Mouse (Mus musculus): ENCODE results near the gene Rabgap1l. TPM values are rescaled to one million over a fixed set of nuclear protein-coding genes. Genes with fewer than 3 reads are reported as not detected.

Rabgap1l gene
- 100 to 1,000 TPM; 170 to 171 TPM for total RNA-seq (2021)
- long read RNA-seq, experiment 1, full-length matches to known transcripts = 9 of 33 reads
- long read RNA-seq, experiment 1, partial matches to known transcripts = 1 of 33 reads
- long read RNA-seq, experiment 1, other reads (novel, unspliced or antisense) = 23 of 33 reads
- long read RNA-seq, experiment 2, full-length matches to known transcripts = 3 of 19 reads
- long read RNA-seq, experiment 2, partial matches to known transcripts = 2 of 19 reads
- long read RNA-seq, experiment 2, other reads (novel, unspliced or antisense) = 14 of 19 reads

DNA sequence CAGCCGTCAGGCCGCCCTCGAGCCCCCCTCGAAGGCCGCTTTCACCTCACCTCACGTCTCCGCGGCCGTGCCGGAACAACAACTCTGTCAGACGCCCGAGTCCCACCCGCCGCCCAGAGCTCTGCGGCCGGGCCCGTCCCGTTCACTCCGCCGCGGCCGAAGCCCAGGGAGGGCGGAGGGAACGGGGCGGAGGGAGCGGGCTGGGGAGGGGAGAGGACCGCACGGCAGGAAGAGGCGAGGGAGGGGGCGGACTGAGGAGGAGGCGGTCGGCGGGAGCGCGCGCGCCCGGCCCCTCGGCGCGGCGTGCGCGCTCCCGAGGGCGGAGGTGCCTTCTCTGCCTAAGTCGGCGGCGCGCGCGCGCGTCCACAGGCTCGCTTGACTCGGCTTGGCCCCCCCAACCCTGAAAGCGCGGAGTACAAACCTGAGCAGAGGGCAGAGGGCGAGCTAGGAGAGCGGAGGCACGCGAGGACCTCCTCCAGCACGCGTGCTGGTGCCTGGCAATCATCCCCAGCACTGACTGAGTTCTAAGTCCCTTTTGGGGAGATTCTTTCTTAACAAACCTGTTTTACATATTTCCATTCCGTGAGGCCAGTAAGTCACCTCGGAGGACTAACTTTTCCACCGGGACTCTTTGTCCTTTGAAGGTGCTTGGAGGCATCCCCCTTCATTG lies at the start of gene Rabgap1l:
TSS of gene Rabgap1l (minus strand) at position 526 of the 670 bp plus-strand sequence.
- intact Hi-C loops (cut with DNase I) = loop anchor here (5.0 kb wide), 1 partner anchor 114 kb away; the partner anchor contains the start of gene Rc3h1
- DNase-seq (ENCODE audit: low spot score in 2 of 2) = peak; percentile 75 to 79

GRCm38 (mm10) chr1:160842567-160842966 lies 49.6 kb upstream of the Rabgap1l start:
- DNase-seq (ENCODE audit: low spot score in 2 of 2) = no peak
- intact Hi-C loops (cut with DNase I) = no loop called here

- no peak for DNase-seq (ENCODE audit: low spot score in 2 of 2)
- intact Hi-C loops (cut with DNase I) = no loop called here
Observed at GRCm38 (mm10) chr1:160840618-160841017, 47.6 kb upstream of the Rabgap1l start.

GRCm38 (mm10) chr1:160839095-160839494 lies 46.1 kb upstream of the Rabgap1l start:
- intact Hi-C loops (cut with DNase I) = no loop called here
- DNase-seq (ENCODE audit: low spot score in 2 of 2) = no peak

- DNase-seq (ENCODE audit: low spot score in 2 of 2) = no peak
Observed at GRCm38 (mm10) chr1:160834446-160834845, 41.4 kb upstream of the Rabgap1l start.

DNA sequence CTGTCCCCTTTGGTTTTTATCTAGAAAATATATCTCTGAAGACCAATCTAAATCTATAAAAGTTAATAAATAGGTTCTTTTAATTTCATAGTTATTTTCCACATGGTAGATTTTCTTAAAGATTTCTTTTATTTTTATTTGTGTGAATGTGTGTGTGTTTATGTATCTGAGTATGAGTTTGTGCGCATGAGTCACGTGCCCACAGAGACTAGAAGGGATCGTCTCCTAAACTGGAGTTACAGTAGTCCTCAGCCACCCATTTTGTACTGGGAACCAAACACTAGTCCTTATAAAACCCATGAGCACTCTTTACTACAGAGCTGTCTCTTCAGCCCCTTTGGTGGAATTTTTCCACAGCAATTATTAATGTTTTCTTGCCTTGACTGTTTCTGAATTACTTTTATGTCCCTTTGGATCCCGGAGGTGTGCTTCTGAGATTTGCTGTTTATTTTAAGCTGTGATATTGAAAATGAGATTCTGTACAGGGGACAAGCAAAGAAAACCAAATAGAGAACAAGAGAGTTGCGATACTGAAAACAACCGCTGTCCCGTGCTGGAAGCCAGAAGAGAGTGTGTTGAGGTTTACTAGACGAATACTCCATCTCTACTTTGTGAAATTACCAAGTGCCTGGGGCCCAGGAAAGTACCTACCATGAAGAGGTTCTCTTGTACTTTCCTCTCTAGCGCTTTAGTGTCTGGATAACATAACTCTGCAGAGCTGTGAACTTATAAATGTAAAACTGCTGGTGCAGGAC lies 39.4 kb upstream of the Rabgap1l start:
- intact Hi-C loops (cut with DNase I) = no loop called here
- no peak for DNase-seq (ENCODE audit: low spot score in 2 of 2)

More at GRCm38 (mm10) chr1:160834446-160834845, 41.4 kb upstream of the Rabgap1l start:
- intact Hi-C loops (cut with DNase I) = no loop called here

DNA sequence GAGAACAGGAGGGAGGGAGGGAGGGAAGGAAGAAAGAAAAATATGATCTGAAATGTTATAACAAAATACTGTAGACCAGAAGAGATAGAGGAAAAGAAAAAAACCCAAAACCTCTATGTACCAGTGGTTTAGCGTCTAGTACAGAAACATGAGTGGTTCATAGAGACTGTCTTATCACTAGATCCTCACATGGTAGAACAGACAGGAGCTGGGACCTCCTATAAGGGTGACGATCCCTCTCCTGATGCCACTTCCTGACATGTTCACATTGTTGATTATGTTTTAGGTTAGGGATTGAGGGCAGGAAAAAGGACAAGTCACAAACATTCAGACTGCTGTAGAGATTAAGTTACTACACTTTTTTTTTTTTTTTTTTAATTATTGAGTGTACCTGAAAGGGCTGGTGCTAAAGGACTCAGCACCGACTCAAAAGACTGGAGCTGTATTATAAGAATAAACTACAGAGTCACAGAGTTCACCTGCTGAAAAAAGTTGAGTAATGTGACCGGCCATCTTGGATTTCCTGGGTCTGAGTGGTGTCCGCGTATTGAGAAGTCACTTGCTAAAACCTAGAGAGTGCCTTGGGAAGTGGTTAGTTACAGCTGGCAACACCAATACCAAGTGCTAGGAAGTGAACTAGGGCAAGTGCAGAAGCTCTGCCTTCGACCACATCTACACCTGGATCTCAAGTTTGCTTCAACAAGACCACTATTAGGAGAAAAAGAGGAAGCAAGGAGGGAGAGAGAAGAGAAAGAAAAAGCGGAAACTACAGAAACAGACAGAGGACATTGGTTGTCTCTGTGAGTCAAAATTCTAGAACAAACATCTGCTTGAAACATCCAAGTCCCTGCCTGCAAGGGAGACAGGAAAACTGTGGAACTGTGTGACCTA lies 37.8 kb upstream of the Rabgap1l start:
- intact Hi-C loops (cut with DNase I) = no loop called here
- DNase-seq (ENCODE audit: low spot score in 2 of 2) = no peak

DNA sequence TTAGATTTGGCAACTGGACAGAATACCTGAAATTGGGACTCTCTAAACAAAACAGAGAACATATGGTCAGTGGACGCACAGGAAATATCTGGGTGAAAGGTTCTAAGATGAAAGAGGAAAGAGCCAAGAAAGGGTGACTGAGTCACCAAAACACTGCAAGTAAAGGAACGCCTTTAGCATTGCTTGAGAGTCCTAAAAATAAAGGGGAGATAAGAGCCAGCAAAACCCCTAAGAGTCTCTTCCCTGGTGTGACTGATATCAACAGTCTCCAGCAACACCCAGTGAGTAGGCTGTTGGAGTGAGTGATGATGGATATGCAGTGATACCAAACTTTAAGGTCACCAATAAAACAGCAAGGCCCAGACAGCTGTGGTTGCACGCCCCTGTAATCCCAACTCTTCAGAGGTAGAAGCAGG lies 32.4 kb upstream of the Rabgap1l start:
- DNase-seq (ENCODE audit: low spot score in 2 of 2) = no peak
- intact Hi-C loops (cut with DNase I) = no loop called here

DNA sequence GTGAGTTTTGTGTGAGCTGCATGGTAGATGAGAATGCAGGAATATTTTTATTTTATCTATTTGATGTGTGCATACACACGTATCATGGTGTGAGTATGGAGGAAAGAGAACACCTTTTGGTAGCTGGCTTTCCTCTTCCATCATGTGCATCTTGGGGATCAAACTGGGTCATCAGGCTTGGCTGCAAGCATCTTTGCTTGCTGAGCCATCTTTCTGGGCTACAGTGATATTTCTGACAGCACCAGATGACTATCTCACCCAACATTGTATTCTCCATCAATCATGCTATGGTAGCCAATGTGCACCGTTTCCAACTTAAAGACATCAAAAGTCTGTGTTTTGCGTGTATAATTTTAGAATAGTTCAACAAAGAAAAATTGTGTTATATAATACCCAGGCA lies 30.6 kb upstream of the Rabgap1l start:
- intact Hi-C loops (cut with DNase I) = no loop called here
- no peak for DNase-seq (ENCODE audit: low spot score in 2 of 2)

DNA sequence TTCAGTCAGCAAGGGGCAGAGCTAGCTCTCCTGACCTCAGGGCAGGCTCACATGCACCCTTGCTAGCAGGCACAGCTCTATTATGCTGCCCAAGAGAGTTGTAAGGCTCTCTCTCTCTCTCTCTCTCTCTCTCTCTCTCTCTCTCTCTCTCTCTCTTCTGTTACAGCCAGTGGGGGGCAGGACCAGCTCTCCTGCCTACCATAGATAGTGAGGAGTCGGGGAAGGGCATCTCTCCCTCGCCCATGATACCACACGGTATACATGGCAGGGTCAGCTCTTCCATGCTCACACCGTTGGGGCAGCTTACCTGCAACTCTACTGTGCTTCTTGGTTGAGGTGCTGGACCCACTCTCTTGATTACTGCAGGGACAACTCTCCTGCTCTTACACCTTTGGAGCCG lies 21.2 kb upstream of the Rabgap1l start:
- DNase-seq (ENCODE audit: low spot score in 2 of 2) = no peak
- intact Hi-C loops (cut with DNase I) = no loop called here

GRCm38 (mm10) chr1:160812428-160812827 lies 19.4 kb upstream of the Rabgap1l start:
- no peak for DNase-seq (ENCODE audit: low spot score in 2 of 2)
- intact Hi-C loops (cut with DNase I) = no loop called here

DNA sequence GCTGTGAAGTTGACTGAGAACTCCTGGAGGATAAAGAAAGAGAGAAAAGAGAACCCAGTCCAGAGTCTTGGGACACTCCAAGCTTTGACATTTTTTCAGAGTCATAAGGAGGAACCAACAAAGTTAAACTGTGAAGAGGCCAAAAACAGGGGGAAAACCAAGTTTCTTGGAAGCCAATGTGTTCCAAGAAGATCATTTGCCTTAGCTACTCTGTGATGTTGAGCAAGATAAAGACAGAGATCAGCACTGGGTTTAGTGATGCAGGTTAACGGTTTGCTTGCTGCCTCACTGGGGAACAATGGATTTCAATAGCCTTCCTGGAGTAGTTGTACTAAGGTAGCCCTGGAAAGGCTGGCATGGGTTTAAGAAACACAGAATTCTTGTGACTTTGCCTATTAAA lies 18.9 kb upstream of the Rabgap1l start:
- intact Hi-C loops (cut with DNase I) = no loop called here
- no peak for DNase-seq (ENCODE audit: low spot score in 2 of 2)

- DNase-seq (ENCODE audit: low spot score in 2 of 2) = no peak
- intact Hi-C loops (cut with DNase I) = no loop called here
Observed at GRCm38 (mm10) chr1:160805268-160805667, 12.3 kb upstream of the Rabgap1l start.

DNA sequence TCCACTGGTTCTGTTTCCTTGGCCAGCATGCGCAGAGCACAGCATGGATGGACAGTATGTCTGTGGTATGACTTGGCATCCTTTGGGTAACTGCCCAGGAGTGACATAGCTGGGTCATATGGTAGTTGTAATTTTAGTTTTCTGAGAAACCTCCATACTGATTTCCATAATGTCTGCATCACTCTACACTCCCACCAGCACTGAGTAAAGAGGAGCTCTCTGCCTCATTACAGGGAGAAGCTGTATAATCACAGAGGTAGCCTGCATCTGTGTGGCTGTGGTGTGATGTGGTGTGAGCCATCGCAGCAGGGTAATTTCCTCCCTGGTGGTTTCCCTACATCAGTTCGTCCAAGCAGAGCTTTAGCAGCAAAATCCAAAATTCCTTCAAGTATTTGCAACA lies 7.0 kb upstream of the Rabgap1l start:
- DNase-seq (ENCODE audit: low spot score in 2 of 2) = peak; percentile 15 to 63
- intact Hi-C loops (cut with DNase I) = no loop called here

DNA sequence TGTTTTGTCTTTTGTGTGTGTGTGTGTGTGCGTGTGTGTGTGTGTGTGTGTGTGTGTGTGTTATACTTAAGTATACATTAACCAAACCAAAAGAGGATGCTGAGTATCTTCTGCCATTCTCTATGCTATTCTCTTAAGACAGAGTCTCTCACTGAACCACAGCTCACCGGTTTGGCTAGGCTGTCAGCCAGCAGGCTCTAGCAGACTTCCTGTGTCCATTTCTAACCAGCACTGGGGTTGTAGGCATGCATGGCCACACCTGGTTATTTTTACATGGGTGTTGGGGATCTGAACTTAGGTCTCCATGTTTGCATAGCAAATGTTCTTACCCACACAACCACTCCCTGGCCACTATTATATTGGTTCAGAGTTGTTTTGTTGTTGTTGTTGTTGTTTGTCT lies 2.0 kb upstream of the Rabgap1l start:
- DNase-seq (ENCODE audit: low spot score in 2 of 2) = no peak
- intact Hi-C loops (cut with DNase I) = no loop called here

- intact Hi-C loops (cut with DNase I) = loop anchor here (5.0 kb wide), 1 partner anchor 113 kb away; the partner anchor contains the start of gene Rc3h1
Observed at GRCm38 (mm10) chr1:160793791-160794757, 1.1 kb upstream of the Rabgap1l start.

DNA sequence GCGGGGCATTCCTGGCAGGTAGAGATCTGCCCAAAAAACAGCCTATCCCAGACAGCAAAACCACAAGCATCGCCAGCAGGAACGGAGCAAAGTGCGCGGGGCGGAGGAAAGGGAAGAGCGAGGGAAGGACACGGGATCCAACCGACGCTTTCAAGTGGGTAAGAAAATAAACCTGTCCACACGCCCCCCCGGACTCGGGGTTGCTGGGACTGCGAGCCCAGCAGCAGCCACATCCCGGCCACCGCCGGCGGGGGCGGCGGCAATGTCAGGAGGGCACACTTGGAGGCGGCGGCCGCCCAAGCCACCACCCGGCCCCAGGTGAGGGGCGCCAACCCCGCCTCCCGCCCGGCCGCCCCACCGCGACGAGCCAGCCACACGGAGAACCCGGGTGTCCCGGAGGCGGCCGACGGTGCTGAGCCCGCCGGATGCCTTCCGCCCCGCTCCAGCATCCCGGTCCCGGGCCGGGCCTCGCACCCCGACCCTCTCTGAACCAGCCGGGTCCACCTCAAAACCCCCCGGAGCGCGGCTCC lies 790 bp downstream of the Rabgap1l start:
- DNase-seq (ENCODE audit: low spot score in 2 of 2) = peak; percentile 24 to 38
- intact Hi-C loops (cut with DNase I) = loop anchor here (5.0 kb wide), 1 partner anchor 115 kb away; the partner anchor contains the start of gene Rc3h1

More at GRCm38 (mm10) chr1:160793791-160794757, 1.1 kb upstream of the Rabgap1l start:
- no peak for DNase-seq (ENCODE audit: low spot score in 2 of 2)

Measured in left cerebral cortex, postnatal 14 days (tissue).